Mouse (Mus musculus) cortical plate, adult 2 months (tissue): Measurements from ENCODE around the gene Ttf2.

ENCODE experiments used
- CTCF ChIP-seq: fragments of 200-500 bp; IDR thresholded peaks from 2 replicates; pipeline ENCODE4 v1.5.1; 2011; ENCODE audit warnings: mild to moderate bottlenecking, control low read depth, low read length; ENCODE audit not compliant: insufficient read depth; ENCODE audit errors: extremely low read depth
- POLR2A ChIP-seq: fragments of 200-500 bp; IDR thresholded peaks from 2 replicates; pipeline ENCODE4 v1.6.1; 2011; ENCODE audit warnings: mild to moderate bottlenecking, low read length, control low read depth; ENCODE audit not compliant: insufficient read depth; ENCODE audit errors: extremely low read depth

- TF ChIP-seq CTCF, result no peak
- TF ChIP-seq POLR2A, result no peak
Observed at GRCm38 (mm10) chr3:100989417-100989816, 20.0 kb upstream of the Ttf2 start.
